Mouse (Mus musculus) induced T-regulatory cell, adult 2 months (primary cell): ENCODE results near the gene Rps12-ps3.

Experiments used
- DNase-seq: peaks from one replicate; pipeline ENCODE4 v3.0.0-alpha.2; 2012; ENCODE audit warnings: low read depth

Gene Rps12-ps3

GRCm38 (mm10) chr19:59351151-59351889 is 29.2 kb downstream of the Rps12-ps3 start:
- DNase-seq = no peak

DNA sequence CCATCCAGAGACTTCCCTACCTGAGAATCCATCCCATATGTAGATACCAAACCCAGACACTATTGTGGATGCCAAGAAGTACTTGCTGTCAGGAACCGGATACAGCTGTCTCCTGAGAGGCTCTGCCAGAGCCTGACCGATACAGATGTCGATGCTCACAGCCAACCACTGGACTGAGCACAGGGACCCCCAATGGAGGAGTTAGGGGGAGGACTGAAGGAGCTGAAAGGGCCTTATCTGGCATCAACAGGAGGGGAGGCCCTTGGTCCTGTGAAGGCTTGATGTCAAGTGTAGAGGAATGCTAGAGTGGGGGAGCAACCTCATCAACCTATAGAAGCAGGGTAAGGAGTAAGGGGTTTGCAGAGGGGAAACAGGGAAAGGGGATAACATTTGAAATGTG is 30.7 kb downstream of the Rps12-ps3 start:
- DNase-seq = no peak

GRCm38 (mm10) chr19:59354906-59355305 is 32.8 kb downstream of the Rps12-ps3 start:
- no peak for DNase-seq

DNA sequence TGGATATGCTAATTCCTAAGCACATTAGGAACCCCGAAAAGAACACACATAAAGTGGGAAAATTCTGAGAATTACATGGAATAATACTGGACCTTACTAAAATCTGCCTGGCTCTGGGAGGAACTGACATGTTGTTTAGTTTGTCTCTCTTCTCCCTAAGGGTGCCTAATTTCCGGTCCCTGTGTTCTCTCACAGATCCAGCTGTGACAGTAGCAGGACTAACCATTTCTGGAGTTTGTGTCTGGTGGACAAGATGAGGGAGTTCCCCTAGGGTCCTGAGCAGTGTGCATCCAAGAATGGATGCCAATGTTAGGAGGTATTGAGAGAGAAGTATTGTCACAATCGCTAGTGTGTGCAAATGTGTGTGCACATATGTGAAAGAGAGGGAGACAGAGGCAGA is 34.3 kb downstream of the Rps12-ps3 start:
- no peak for DNase-seq

- no peak for DNase-seq
These were observed 34.9 kb downstream of the Rps12-ps3 start for GRCm38 (mm10) chr19:59356843-59357595.

DNA sequence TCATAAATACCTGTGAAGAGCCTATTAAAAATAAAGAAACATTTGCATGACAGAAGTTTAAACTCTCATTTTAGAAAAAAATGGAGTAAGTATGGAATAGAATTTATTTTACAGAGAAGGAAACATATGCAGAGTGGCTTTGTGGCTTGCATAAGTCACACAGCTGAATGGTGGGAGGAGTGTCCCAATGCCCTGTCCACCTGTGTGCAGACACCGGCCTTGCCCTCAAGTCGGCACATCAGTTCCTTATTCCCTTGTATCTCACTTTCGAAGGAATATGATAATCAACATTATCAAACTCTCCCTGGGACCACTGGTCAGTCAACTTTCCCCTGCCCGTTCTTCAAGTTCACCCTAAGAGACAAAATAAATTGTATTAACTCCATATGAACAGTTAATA is 35.8 kb downstream of the Rps12-ps3 start:
- DNase-seq = no peak

DNA sequence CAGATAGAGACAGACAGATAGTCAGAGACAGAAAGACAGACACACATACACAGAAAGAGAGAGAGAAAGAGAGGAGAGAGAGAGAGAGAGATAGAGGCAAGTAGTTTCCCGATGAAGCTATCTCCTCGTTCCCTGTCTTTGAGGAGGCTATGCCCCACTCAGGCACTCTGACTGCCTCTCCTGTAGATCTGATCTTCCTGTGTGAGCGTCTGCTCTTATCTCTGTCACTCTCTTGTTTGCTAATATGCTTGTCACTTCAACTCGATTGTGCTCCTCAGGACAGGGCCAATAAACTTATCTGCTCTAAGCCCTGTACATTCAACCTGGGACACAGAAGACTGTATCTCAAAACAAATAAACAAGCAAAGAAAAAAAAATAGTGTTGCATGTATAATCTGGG is 37.1 kb downstream of the Rps12-ps3 start:
- DNase-seq = no peak

- no peak for DNase-seq
These were observed 38.4 kb downstream of the Rps12-ps3 start for GRCm38 (mm10) chr19:59360486-59360896.

DNA sequence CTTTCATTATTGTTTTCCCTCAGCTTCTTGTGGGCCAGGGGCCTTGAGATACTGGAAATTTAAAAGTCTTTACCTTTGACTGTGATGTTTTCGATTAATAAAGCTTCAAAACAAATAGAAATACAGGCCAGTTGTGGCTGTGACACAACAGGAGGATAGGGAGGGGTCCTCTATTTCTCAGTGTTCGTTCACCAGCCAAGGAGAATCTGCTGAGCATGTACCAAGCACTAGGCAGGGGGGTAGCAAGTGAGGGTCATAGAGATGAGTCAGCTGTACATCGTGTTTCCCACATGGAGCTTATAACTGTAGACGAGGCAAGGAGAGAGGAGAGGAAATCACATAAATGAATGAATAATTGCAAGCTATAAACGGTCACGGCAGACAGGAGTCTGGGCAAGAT is 40.6 kb downstream of the Rps12-ps3 start:
- no peak for DNase-seq

GRCm38 (mm10) chr19:59363666-59364065 is 41.6 kb downstream of the Rps12-ps3 start:
- DNase-seq = no peak

GRCm38 (mm10) chr19:59366724-59367123 is 44.6 kb downstream of the Rps12-ps3 start:
- DNase-seq = no peak

GRCm38 (mm10) chr19:59367892-59368291 is 45.8 kb downstream of the Rps12-ps3 start:
- DNase-seq = no peak

DNA sequence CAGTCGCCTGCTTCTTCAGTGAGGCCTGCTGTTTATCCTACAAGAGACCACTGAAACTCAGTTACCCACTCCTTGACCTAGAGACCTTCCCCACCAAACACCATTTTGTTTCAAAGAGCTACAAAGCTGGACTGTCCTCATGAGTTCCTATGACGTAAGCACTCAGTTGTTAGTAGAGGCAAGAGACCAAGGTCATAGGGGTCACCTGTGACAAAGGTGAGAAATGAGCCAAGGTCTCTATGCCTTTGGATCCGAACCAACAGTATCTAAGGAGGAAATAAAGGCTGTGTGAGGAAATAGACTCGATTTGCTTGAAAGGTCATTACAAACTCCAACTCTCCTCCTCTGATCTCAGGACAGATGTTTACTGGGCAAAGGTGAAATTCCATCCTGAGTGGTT is 48.9 kb downstream of the Rps12-ps3 start:
- DNase-seq = no peak
